Mouse (Mus musculus): ENCODE results near the gene Lamp5. TPM values are rescaled to one million over a fixed set of nuclear protein-coding genes. Genes with fewer than 3 reads are reported as not detected.

The Lamp5 gene
- polyA plus RNA-seq, 1 experiment from 2014 or later, result not detected

DNA sequence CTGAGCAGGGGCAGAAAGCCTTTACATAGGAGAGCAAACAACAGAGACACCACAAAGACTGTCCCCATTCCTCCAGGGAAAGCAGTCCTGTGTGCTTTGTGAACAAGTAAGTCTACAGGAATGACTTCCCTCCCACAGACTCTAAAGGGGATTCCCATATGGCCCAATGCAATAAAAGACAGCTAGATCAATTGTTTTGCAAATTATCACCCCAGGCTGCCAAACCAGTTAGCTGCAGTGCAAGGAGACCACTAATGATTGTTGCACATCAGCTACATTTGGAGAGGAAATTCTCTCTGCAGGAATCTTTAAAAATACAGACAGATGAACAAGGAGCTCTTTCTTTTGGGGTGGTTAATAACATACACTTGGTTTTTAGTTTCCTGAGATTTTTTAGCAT, 55.6 kb downstream of the Lamp5 start:
- no peak overlapping the region for H3K9ac ChIP-seq (replicated peaks)
- H3K4me3 ChIP-seq (ENCODE audit: low read depth, low read length), result no peak overlapping the region
- H3K36me3 ChIP-seq (replicated peaks; ENCODE audit: insufficient read depth, low read length), result no peaks in the 10 kb centered on the region
- no peak for ATAC-seq
- TF ChIP-seq EP300 (IDR thresholded peaks at IDR 0.05; ENCODE audit: low read depth), result no peak
- no peak for TF ChIP-seq CTCF (IDR thresholded peaks at IDR 0.05; ENCODE audit: low read depth)
- no peak overlapping the region for H3K27ac ChIP-seq (ENCODE audit: low read depth)
- no peaks in the 10 kb centered on the region for H3K27me3 ChIP-seq (ENCODE audit: insufficient read depth, low read length)
- no peaks in the 10 kb centered on the region for H3K4me1 ChIP-seq (ENCODE audit: insufficient read depth)
- H3K4me2 ChIP-seq (ENCODE audit: low read depth, low read length), result no peak overlapping the region
- no peak for DNase-seq
- H3K9me3 ChIP-seq (ENCODE audit: low read length), result no peaks in the 10 kb centered on the region

DNA sequence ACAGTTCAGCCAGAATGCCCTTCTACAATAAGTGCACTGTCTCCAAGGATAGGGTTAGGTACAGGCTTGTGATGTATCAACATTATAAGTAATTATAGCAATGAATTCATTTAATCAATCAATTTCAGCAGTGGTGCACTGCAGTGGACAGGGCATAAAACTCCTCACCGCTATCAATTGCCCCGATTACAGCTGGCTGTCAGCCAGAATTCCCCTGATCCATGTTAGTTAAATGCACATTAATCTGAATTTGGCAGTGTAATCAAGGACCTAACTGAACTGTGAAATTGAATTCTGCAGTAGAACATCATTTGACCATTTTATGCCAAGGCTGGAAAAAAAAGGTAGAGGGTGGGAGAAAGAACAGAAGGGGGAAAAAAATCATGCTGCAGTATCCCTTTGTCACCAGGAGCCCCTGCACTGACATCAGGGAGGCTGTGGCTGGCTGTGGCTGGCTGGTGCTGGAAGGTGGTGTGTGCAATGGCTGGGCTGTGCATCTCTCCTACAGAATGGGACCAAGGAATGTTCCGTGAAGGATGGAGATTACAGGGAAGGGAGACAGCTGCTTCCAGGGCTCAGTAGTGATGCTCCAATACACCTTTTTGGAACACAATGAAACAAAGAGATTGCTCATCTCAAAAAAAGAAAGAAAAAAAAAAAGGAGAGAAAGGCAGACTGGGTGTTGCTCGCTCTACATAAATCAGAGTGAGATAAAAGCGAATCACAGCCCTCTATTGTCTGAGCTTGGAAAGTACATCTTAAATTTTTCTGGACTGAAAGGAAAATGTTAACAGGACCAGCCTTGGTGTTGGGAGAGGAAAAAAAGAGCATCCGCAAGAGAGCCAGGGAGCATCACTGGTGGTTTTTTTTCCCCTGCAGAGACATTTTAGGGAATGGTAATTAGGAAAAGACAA, 56.3 kb downstream of the Lamp5 start:
- 53% methylated on average over 6 of the region's 6 CpGs for WGBS (ENCODE audit: insufficient replicate concordance)
- H3K4me3 ChIP-seq (ENCODE audit: low read depth, low read length), result no peak overlapping the region
- DNase-seq, result no peak
- H3K36me3 ChIP-seq (replicated peaks; ENCODE audit: insufficient read depth, low read length), result no peaks in the 10 kb centered on the region
- H3K27ac ChIP-seq (ENCODE audit: low read depth), result no peak overlapping the region
- H3K4me2 ChIP-seq (ENCODE audit: low read depth, low read length), result no peak overlapping the region
- no peaks in the 10 kb centered on the region for H3K27me3 ChIP-seq (ENCODE audit: insufficient read depth, low read length)
- H3K4me1 ChIP-seq (ENCODE audit: insufficient read depth), result no peaks in the 10 kb centered on the region
- H3K9me3 ChIP-seq (ENCODE audit: low read length), result no peaks in the 10 kb centered on the region
- H3K9ac ChIP-seq (replicated peaks), result no peak overlapping the region
- ATAC-seq, result no peak
- TF ChIP-seq EP300 (IDR thresholded peaks at IDR 0.05; ENCODE audit: low read depth) (no peak), CTCF (IDR thresholded peaks at IDR 0.05; ENCODE audit: low read depth) (no peak)

DNA sequence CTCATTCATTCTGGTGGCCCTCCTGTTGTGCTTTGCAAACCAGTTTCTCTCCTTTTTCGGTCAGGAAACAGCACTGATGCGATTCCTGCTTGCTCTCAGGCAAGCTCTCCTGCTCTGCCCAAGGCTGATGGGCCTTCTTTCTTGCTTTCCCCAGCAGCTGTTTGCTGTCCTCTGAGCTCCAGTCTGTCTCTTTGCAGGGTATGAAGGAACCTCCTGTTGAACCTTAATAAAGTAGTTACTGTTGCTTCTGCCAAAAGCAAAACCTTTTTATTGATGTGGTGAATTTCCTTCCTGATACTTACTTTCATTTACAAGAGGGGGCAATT, 57.0 kb downstream of the Lamp5 start:
- Histone ChIP-seq H3K27me3 (ENCODE audit: insufficient read depth, low read length) (no peaks in the 10 kb centered on the region), H3K36me3 (replicated peaks; ENCODE audit: insufficient read depth, low read length) (no peaks in the 10 kb centered on the region), H3K4me1 (ENCODE audit: insufficient read depth) (no peaks in the 10 kb centered on the region), H3K4me3 (ENCODE audit: low read depth, low read length) (no peak overlapping the region), H3K4me2 (ENCODE audit: low read depth, low read length) (no peak overlapping the region), H3K9me3 (ENCODE audit: low read length) (no peaks in the 10 kb centered on the region), H3K9ac (replicated peaks) (no peak overlapping the region), H3K27ac (ENCODE audit: low read depth) (no peak overlapping the region)
- WGBS (ENCODE audit: insufficient replicate concordance), result 24% methylated on average over 2 of the region's 2 CpGs
- DNase-seq (no peak), ATAC-seq (no peak)
- TF ChIP-seq EP300 (IDR thresholded peaks at IDR 0.05; ENCODE audit: low read depth), result no peak
- no peak for TF ChIP-seq CTCF (IDR thresholded peaks at IDR 0.05; ENCODE audit: low read depth)

DNA sequence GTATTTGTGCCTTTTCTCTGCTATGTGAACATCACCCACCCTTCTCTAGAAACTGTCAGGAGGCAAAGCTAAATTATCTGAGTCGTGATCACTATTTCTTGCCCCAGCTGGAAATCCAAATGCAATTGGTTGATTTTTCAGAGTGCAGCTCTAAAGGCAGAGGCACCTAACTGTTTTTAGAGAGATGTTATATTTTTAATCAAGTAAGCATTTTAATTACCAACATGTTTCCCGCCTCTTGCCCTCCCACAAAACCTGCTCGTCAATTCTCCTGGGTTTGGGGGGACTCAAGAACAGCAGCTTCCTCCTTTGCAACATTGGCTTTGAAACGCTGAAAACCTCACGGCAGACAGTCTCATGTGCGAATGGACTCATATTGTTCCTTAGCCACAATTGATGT, 61.3 kb downstream of the Lamp5 start:
- Histone ChIP-seq H3K9me3 (ENCODE audit: low read length) (no peaks in the 10 kb centered on the region), H3K9ac (replicated peaks) (no peak overlapping the region), H3K36me3 (replicated peaks; ENCODE audit: insufficient read depth, low read length) (no peaks in the 10 kb centered on the region), H3K4me3 (ENCODE audit: low read depth, low read length) (no peak overlapping the region), H3K27me3 (ENCODE audit: insufficient read depth, low read length) (no peaks in the 10 kb centered on the region), H3K4me1 (ENCODE audit: insufficient read depth) (no peaks in the 10 kb centered on the region), H3K27ac (ENCODE audit: low read depth) (no peak overlapping the region), H3K4me2 (ENCODE audit: low read depth, low read length) (no peak overlapping the region)
- 60% methylated on average over 6 of the region's 6 CpGs for WGBS (ENCODE audit: insufficient replicate concordance)
- ATAC-seq (no peak), DNase-seq (no peak)
- no peak for TF ChIP-seq CTCF (IDR thresholded peaks at IDR 0.05; ENCODE audit: low read depth)
- TF ChIP-seq EP300 (IDR thresholded peaks at IDR 0.05; ENCODE audit: low read depth), result no peak

DNA sequence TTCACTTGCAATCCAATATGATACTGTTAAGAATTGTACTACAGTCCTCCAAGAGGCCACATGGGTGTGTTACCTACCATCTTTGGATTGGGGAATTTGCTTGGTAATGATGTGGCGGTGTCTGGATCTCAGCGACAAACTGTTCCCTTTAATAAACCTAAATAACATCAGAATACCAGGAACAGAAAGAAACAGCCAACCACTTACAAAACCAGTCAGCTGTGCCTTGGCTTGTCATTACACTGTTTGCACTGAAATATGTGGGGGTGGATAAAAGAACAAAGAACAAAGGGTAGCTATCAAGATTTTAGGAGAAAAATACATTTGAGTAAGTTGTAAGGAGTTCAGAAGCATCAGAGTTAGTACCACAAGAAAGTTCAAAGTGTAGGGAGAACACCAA, 66.0 kb downstream of the Lamp5 start:
- Histone ChIP-seq H3K9ac (replicated peaks) (no peak overlapping the region), H3K27ac (ENCODE audit: low read depth) (no peak overlapping the region), H3K9me3 (ENCODE audit: low read length) (no peaks in the 10 kb centered on the region), H3K36me3 (replicated peaks; ENCODE audit: insufficient read depth, low read length) (no peaks in the 10 kb centered on the region), H3K4me1 (ENCODE audit: insufficient read depth) (no peaks in the 10 kb centered on the region), H3K27me3 (ENCODE audit: insufficient read depth, low read length) (no peaks in the 10 kb centered on the region), H3K4me2 (ENCODE audit: low read depth, low read length) (no peak overlapping the region), H3K4me3 (ENCODE audit: low read depth, low read length) (no peak overlapping the region)
- no peak for DNase-seq
- 92% methylated on average over 2 of the region's 2 CpGs for WGBS (ENCODE audit: insufficient replicate concordance)
- TF ChIP-seq CTCF (IDR thresholded peaks at IDR 0.05; ENCODE audit: low read depth), result no peak
- no peak for TF ChIP-seq EP300 (IDR thresholded peaks at IDR 0.05; ENCODE audit: low read depth)
- ATAC-seq, result no peak
